In the genomic region with DNA sequence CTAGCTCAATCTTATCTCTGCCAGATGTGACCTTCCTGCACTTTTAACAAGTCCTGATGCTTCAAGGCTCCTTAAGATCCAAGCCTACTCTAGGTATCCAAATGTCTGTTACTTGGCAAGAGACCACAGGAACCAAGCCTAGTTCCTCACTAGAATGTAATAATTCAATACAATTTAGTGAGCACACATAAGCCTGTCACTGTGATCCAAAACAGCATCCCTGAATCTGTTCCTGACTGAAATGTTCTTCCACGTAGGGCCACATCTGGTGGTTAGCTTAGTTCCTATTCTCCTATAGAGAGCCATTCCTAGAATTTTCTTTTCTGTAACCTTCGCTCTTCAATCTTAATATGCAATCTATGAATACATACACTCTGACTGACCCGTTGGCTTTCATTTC, we compare ENCODE assay signal across 23 mouse cellular contexts. TPM values are rescaled to one million over a fixed set of nuclear protein-coding genes. Genes with fewer than 3 reads are reported as not detected.
"Had no signal": no experiment of that assay in that cellular context is flagged by ENCODE, and none has a peak within 500 bp of the region (broad histone marks: within the 10 kb centered on the region; RNA-seq: fewer than 3 reads in every experiment).

No protein-coding gene starts in this region.

- DNase-seq: kidney, adult 18-20 months; kidney, adult 9 months; kidney, postnatal 25 days; layer of hippocampus, postnatal 36 days; liver; lung, adult 2 months; lung, postnatal 14 days; lung, postnatal 4 days; midbrain, embryonic 14.5 days; thymus, postnatal 25 days had no signal

- H3K27ac ChIP-seq: left cerebral cortex, adult 2 months; limb, embryonic 12.5 days; liver, embryonic 12.5 days; liver, embryonic 15.5 days had no signal

- H3K27me3 ChIP-seq: limb, embryonic 12.5 days; liver, embryonic 12.5 days; liver, embryonic 15.5 days had no signal

- H3K4me3 ChIP-seq: left cerebral cortex, adult 2 months; limb, embryonic 12.5 days; liver, embryonic 12.5 days; liver, embryonic 15.5 days had no signal

- H3K9me3 ChIP-seq: limb, embryonic 12.5 days; liver, embryonic 12.5 days; liver, embryonic 15.5 days had no signal

- ATAC-seq: liver, embryonic 12.5 days had no signal

- H3K4me1 ChIP-seq: liver, embryonic 15.5 days had no signal

- H3K4me2 ChIP-seq: limb, embryonic 12.5 days; liver, embryonic 12.5 days; liver, embryonic 15.5 days; midbrain, embryonic 11.5 days had no signal

- H3K9ac ChIP-seq: limb, embryonic 12.5 days; liver, embryonic 12.5 days; liver, embryonic 15.5 days had no signal

RNA-seq across cellular contexts. Expression of a gene that starts 8.9 kb away (rescaled TPM):
- polyA plus RNA-seq: kidney, embryonic 16.5 days; large intestine, adult 2 months; limb, embryonic 12.5 days; liver, embryonic 12.5 days; liver, embryonic 15.5 days; lung, adult 2 months; lung, embryonic 16.5 days; midbrain, embryonic 11.5 days; midbrain, embryonic 14.5 days; midbrain, postnatal 0 days; neural tube, embryonic 11.5 days; neural tube, embryonic 14.5 days; small intestine, adult 2 months; thymus, postnatal 0 days had no signal
